Mouse (Mus musculus) spleen, adult 2 months (tissue): Measurements from ENCODE around the gene Robo2.

Experiments used
- CTCF ChIP-seq: fragments of 200-500 bp; IDR thresholded peaks from 2 replicates; pipeline ENCODE4 v1.5.1; 2011; ENCODE audit warnings: mild to moderate bottlenecking, inconsistent platforms; ENCODE audit not compliant: insufficient read depth, insufficient read length, insufficient replicate concordance; ENCODE audit errors: extremely low read depth
- POLR2A ChIP-seq: fragments of 200-500 bp; IDR thresholded peaks from 2 replicates; pipeline ENCODE4 v1.6.1; 2011; ENCODE audit warnings: low read depth, low read length, inconsistent platforms

- TF ChIP-seq CTCF, result no peak
- TF ChIP-seq POLR2A, result no peak
These were observed 321.7 kb downstream of the Robo2 start for GRCm38 (mm10) chr16:74089951-74090350.
